Mouse (Mus musculus) liver, embryonic 11.5 days (tissue): ENCODE results near the gene Cbr1. TPM values are rescaled to one million over a fixed set of nuclear protein-coding genes. Genes with fewer than 3 reads are reported as not detected.
A peak's percentile ranks its signal among the peaks of the same experiment; 100 is the strongest.
"Not testable (repeated sequence)": the region's sequence is repeated elsewhere in the genome, so short reads cannot be mapped to it uniquely, and the experiment has no call there.

Source experiments
- ATAC-seq: fragments of 200-750 bp; cut with Nextera tagmentation; replicated peaks from 2 replicates; pipeline ENCODE4 v1.8.0; 2017; ENCODE audit warnings: moderate number of reproducible peaks, mild to moderate bottlenecking, moderate TSS enrichment, moderate library complexity; ENCODE audit not compliant: low FRiP score
- DNase-seq: peaks from one replicate; pipeline ENCODE4 v3.0.0-alpha.2; 2017; ENCODE audit warnings: low spot score
- H3K27ac ChIP-seq: fragments of 300-500 bp; sonication (generic); 2 replicates; pipeline ENCODE4 v1.5.1; 2014; ENCODE audit warnings: mild to moderate bottlenecking, low read depth, low read length, control low read depth
- H3K27me3 ChIP-seq: fragments of 300-500 bp; sonication (generic); replicated peaks from 2 replicates; pipeline ENCODE4 v1.6.1; 2014; ENCODE audit warnings: low read length, mixed read lengths; ENCODE audit not compliant: control insufficient read depth, insufficient read depth
- H3K36me3 ChIP-seq: fragments of 300-500 bp; sonication (generic); 2 replicates; pipeline ENCODE4 v1.6.1; 2014; ENCODE audit warnings: mild to moderate bottlenecking, low read length, moderate library complexity, mixed read lengths; ENCODE audit not compliant: control insufficient read depth, insufficient read depth
- H3K4me1 ChIP-seq: fragments of 300-500 bp; sonication (generic); replicated peaks from 2 replicates; pipeline ENCODE4 v1.6.1; 2014; ENCODE audit warnings: low read length, mixed read lengths; ENCODE audit not compliant: control insufficient read depth, insufficient read depth
- H3K4me2 ChIP-seq: fragments of 300-500 bp; sonication (generic); 2 replicates; pipeline ENCODE4 v1.6.1; 2014; ENCODE audit warnings: mild to moderate bottlenecking, control low read depth, moderate library complexity
- H3K4me3 ChIP-seq: fragments of 300-500 bp; sonication (generic); 2 replicates; pipeline ENCODE4 v1.5.1; 2014; ENCODE audit warnings: low read depth, low read length, control low read depth
- H3K9ac ChIP-seq: fragments of 300-500 bp; sonication (generic); 2 replicates; pipeline ENCODE4 v1.6.1; 2014; ENCODE audit warnings: low read depth, low read length, control low read depth
- H3K9me3 ChIP-seq: fragments of 300-500 bp; sonication (generic); 2 replicates; pipeline ENCODE4 v1.6.1; 2016; ENCODE audit warnings: low read length, inconsistent platforms, mixed read lengths; ENCODE audit not compliant: control insufficient read depth
- WGBS: fragments of 180-500 bp; shearing (Covaris S2); extraction: QIAGEN DNeasy Blood & Tissue Kit; methylation state at CpG from one replicate; pipeline ENCODE4 v1.1.7; 2014; 5-methylcytosine and 5-hydroxymethylcytosine counted together
- polyA plus RNA-seq: library from polyadenylated mRNA; unstranded; fragments of >200 nt; fragmentation: Nextera tagmentation; extraction: Ambion mirVana; gene quantifications from 2 replicates; pipeline ENCODE4 v1.2.1, GENCODE M21; 2014

Cbr1 gene
- polyA plus RNA-seq, 1 experiment from 2014 or later = 49.3 TPM

GRCm38 (mm10) chr16:93606146-93606545 lies 493 bp downstream of the Cbr1 start:
- WGBS = 84% methylated on average over 7 of the region's 7 CpGs
- Histone ChIP-seq H3K27me3 (no peaks in the 10 kb centered on the region), H3K4me1 (peaks cover 7% of the 10 kb centered on the region), H3K36me3 (peaks cover 1% of the 10 kb centered on the region; the same call in 1 of the 2 replicates), H3K4me3 (no peak overlapping the region), H3K9me3 (no peaks in the 10 kb centered on the region), H3K4me2 (no peak overlapping the region), H3K27ac (no peak overlapping the region), H3K9ac (no peak overlapping the region)
- ATAC-seq (no peak), DNase-seq (no peak)

DNA sequence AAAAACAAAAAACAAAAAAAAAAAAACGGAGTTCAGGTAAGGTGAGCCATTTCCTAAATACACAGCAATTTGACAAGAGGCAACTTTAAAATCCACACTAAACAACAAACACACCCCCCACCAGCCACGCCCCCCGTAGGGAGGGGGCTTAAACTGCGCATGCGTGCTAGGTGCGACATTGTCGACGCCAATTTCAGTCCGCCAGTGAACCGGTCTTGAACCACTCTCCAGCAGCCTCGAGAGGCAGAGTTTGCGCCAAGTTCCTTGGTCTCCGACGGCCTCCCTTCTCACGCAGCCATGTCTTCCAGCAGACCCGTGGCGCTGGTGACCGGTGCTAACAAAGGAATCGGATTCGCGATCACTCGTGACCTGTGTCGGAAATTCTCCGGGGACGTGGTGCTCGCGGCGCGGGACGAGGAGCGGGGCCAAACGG lies 2.0 kb downstream of the Cbr1 start:
- DNase-seq (peak; percentile 85), ATAC-seq (0 out of 2 replicates have a peak, but pooled peaks have one; percentile 42)
- Histone ChIP-seq H3K4me3 (peak overlapping the region; percentile 61), H3K4me1 (peaks cover 7% of the 10 kb centered on the region), H3K27ac (no peak overlapping the region), H3K4me2 (peak overlapping the region; percentile 97), H3K9ac (peak overlapping the region; percentile 78), H3K27me3 (no peaks in the 10 kb centered on the region), H3K36me3 (peaks cover 2% of the 10 kb centered on the region; the same call in 1 of the 2 replicates), H3K9me3 (no peaks in the 10 kb centered on the region)
- WGBS = under 1% methylated on average over 32 of the region's 32 CpGs

DNA sequence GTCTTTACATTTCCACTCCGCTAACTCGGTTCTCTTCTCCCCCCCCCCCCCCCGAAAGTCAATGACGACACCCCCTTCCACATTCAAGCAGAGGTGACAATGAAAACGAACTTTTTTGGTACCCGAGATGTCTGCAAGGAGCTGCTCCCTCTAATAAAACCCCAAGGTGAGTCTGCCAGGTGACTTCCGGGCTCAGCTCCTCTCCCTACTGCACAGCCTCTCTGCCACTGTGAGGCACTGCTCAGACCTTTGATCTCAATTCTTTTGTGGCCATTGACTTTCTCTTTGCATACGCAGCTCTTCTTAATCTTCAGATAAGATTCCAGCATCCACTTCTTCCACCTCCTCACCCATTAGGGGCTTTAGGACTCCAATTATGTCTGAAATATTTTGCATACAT lies 3.1 kb downstream of the Cbr1 start:
- peak overlapping the region; percentile 97 for H3K4me2 ChIP-seq
- 61% methylated on average over 7 of the region's 8 CpGs for WGBS
- H3K27ac ChIP-seq = no peak overlapping the region

GRCm38 (mm10) chr16:93609796-93610195 lies 4.1 kb downstream of the Cbr1 start:
- no peak for ATAC-seq
- Histone ChIP-seq H3K36me3 (peaks cover 2% of the 10 kb centered on the region; the same call in 1 of the 2 replicates), H3K4me1 (peaks cover 7% of the 10 kb centered on the region), H3K4me2 (no peak overlapping the region), H3K27me3 (no peaks in the 10 kb centered on the region), H3K27ac (no peak overlapping the region), H3K9ac (no peak overlapping the region), H3K4me3 (no peak overlapping the region), H3K9me3 (no peaks in the 10 kb centered on the region)
- no peak for DNase-seq
- 91% methylated on average over 4 of the region's 4 CpGs for WGBS

More for the DNA sequence above, 3.1 kb downstream of the Cbr1 start:
- H3K4me3 ChIP-seq = peak overlapping the region; percentile 61; the same call in 1 of the 2 replicates
- H3K4me1 ChIP-seq = peaks cover 7% of the 10 kb centered on the region
- DNase-seq (no peak), ATAC-seq (no peak)
- no peaks in the 10 kb centered on the region for H3K27me3 ChIP-seq
- peaks cover 2% of the 10 kb centered on the region; the same call in 1 of the 2 replicates for H3K36me3 ChIP-seq
- no peaks in the 10 kb centered on the region for H3K9me3 ChIP-seq
- no peak overlapping the region for H3K9ac ChIP-seq

DNA sequence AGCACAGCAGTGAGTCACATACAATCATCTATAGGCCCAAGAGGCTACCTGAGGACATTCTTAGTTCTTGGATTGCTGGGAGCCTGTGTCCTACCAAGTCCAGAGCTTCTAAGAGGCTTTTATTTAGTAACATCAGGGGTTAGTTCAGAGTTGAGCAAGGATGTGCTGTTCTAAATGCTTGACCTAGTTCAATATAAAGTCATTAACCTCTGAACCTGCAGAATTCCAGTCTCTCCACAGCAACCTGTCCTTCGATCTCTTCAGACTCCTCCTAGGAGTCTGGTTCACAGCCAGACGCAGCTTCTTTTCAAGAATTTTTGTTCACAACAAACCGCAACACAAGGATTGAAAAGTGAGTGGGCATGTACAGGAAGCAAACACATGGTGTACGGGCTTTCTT lies 5.3 kb downstream of the Cbr1 start:
- Histone ChIP-seq H3K4me1 (peaks cover 7% of the 10 kb centered on the region), H3K27me3 (no peaks in the 10 kb centered on the region), H3K4me2 (no peak overlapping the region), H3K4me3 (no peak overlapping the region), H3K9ac (no peak overlapping the region), H3K36me3 (peaks cover 2% of the 10 kb centered on the region; the same call in 1 of the 2 replicates), H3K27ac (no peak overlapping the region), H3K9me3 (no peaks in the 10 kb centered on the region)
- ATAC-seq (no peak), DNase-seq (no peak)
- 89% methylated on average over 4 of the region's 4 CpGs for WGBS

DNA sequence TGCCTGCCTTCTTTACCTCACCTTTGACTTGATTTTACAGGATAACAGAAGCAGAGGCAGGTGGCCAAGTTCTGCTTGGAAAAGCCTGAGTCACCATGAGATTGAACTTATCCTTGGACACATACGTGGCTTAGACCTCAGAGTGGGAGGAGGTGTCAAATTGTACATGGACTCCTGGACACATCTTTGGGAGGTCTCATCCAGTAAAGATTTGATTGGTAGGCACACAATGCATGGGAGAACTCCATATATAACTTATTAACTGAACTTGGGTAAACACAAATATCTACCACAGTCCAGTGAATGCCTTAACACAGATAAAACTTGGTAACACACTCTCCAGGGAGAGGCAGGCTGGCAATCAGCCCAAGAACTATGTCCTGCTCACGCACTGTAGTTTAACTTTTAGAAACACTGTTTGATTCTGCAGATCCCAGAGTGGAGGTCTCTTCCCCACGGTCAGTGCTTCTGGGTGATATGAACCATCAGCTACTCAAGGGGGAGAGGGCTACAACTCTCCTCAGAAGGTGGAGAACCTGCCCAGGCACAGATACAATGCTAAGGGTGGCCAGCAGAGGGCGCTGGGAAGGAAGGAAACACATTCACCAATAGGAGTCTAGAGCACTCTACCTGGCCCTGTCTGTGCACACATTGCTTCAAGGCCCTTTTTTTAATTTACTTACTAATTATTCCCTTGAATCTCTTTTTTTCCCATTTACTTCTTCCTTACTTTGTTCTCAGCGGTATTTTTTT lies 9.6 kb downstream of the Cbr1 start:
- no peaks in the 10 kb centered on the region for H3K27me3 ChIP-seq
- ATAC-seq (no peak), DNase-seq (peak; percentile 52)
- WGBS = 28% methylated on average over 5 of the region's 5 CpGs
- H3K4me1 ChIP-seq = no peaks in the 10 kb centered on the region
- H3K9ac ChIP-seq = no peak overlapping the region
- H3K4me3 ChIP-seq = no peak overlapping the region
- no peaks in the 10 kb centered on the region for H3K9me3 ChIP-seq
- no peak overlapping the region for H3K27ac ChIP-seq
- H3K36me3 ChIP-seq = peaks cover 2% of the 10 kb centered on the region; the same call in 1 of the 2 replicates
- H3K4me2 ChIP-seq = no peak overlapping the region

DNA sequence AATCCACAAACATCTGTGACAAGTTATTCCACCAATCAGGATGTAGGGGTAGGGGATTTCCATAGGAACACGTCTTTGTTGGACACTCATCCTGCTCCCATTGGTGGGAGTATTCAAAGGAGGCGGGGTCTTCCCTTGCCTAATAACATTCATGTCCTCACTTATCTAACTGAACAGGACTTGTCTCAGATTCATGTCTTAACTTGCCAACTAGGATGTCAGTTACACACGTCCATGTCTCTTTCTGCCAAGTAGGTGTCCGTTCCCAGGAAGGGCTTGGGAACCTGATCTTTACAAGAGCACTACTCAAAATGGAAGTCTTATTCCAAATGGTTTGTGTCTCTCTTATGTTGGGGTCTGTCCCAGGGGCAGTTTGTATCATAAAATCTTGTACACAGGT lies 18.1 kb downstream of the Cbr1 start:
- ATAC-seq, H3K9ac ChIP-seq, H3K9me3 ChIP-seq, H3K4me2 ChIP-seq, DNase-seq, H3K27ac ChIP-seq, H3K36me3 ChIP-seq, H3K4me3 ChIP-seq, H3K4me1 ChIP-seq, H3K27me3 ChIP-seq: not testable (repeated sequence)
- 82% methylated on average over 4 of the region's 4 CpGs for WGBS

DNA sequence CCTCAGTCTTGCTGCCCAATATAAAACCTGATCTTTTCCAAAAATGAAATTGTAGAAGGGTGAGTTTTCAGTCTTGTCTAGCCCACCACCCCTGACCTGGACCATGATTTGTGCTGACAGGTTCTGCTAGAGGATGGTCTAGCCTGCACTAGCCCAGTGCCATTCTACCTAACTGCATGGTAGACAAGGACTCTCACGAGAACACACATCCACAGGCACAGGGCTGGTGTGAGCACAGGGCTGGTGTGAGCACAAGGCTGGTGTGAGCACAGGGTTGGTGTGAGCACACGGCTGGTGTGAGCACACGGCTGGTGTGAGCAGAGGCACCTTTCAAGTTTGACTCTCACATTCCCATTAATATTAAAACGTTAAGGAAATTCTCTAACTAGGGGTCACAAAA lies 19.0 kb downstream of the Cbr1 start:
- ATAC-seq (no peak), DNase-seq (no peak)
- no peak overlapping the region for H3K9ac ChIP-seq
- no peak overlapping the region for H3K27ac ChIP-seq
- no peaks in the 10 kb centered on the region for H3K4me1 ChIP-seq
- no peaks in the 10 kb centered on the region for H3K36me3 ChIP-seq
- no peak overlapping the region for H3K4me3 ChIP-seq
- no peaks in the 10 kb centered on the region for H3K27me3 ChIP-seq
- WGBS = 57% methylated on average over 4 of the region's 4 CpGs
- no peaks in the 10 kb centered on the region for H3K9me3 ChIP-seq
- no peak overlapping the region for H3K4me2 ChIP-seq

GRCm38 (mm10) chr16:93626745-93627144 lies 21.1 kb downstream of the Cbr1 start:
- ATAC-seq (no peak), DNase-seq (no peak)
- no peak overlapping the region for H3K9ac ChIP-seq
- H3K36me3 ChIP-seq = no peaks in the 10 kb centered on the region
- 13% methylated on average over 1 of the region's 1 CpGs for WGBS
- no peak overlapping the region for H3K4me3 ChIP-seq
- no peaks in the 10 kb centered on the region for H3K4me1 ChIP-seq
- H3K9me3 ChIP-seq = no peaks in the 10 kb centered on the region
- no peak overlapping the region for H3K4me2 ChIP-seq
- H3K27me3 ChIP-seq = no peaks in the 10 kb centered on the region
- no peak overlapping the region for H3K27ac ChIP-seq
